Mouse (Mus musculus): Measurements from ENCODE around the gene Ppp1r2.

The Ppp1r2 gene

DNA sequence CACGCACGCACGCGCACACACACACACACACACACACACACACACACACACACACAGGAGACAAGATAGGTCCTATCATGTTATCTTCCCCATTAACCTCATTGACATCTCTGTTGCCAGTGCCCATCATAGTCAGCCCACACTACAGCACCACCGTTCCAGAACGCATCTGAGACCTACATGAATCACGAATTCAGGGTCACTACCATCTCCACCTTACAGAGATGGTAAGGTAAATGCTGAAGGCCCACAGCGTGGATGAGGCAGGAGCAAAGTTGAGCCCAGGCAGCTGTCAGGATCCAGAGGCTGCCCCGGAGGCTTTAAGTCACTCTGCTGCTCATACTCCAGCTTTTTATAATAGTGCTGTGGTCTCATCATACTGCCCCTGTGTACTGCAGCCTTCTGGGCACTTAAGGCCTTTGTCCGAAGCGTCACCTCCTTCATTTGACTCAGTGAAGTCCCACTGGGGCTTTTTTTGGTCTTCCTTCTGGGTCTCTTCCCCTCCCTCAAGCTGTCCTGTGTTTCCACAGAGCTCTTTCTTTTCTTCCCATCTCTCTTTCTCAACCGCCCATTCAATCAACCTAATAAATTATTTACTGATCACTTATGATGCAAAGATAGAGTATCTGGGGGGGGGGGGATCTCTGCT is 40.1 kb downstream of the Ppp1r2 start:
- Histone ChIP-seq H3K27me3 (ENCODE audit: insufficient read depth, low read length) (peaks cover 11% of the 10 kb centered on the region), H3K4me1 (replicated peaks; ENCODE audit: low read depth, low read length) (peaks cover 27% of the 10 kb centered on the region), H3K36me3 (ENCODE audit: insufficient read depth, low read length) (no peaks in the 10 kb centered on the region), H3K9me3 (ENCODE audit: low read length) (no peaks in the 10 kb centered on the region), H3K4me3 (replicated peaks; ENCODE audit: low read length) (no peak overlapping the region)
- TF ChIP-seq NANOG (IDR thresholded peaks at IDR 0.05; ENCODE audit: borderline replicate concordance, low read length) = no peak
- TF ChIP-seq CTCF (conservative IDR thresholded peaks at IDR 0.05; ENCODE audit: low read length) = no peak
- TF ChIP-seq POU5F1 (IDR thresholded peaks at IDR 0.05; ENCODE audit: borderline replicate concordance, low read length) = no peak

- H3K36me3 ChIP-seq (ENCODE audit: insufficient read depth, low read length) = no peaks in the 10 kb centered on the region
- H3K27me3 ChIP-seq (ENCODE audit: insufficient read depth, low read length) = peaks cover 11% of the 10 kb centered on the region
- no peak for TF ChIP-seq NANOG (IDR thresholded peaks at IDR 0.05; ENCODE audit: borderline replicate concordance, low read length)
- TF ChIP-seq CTCF (conservative IDR thresholded peaks at IDR 0.05; ENCODE audit: low read length) = no peak
- TF ChIP-seq POU5F1 (IDR thresholded peaks at IDR 0.05; ENCODE audit: borderline replicate concordance, low read length) = no peak
- no peak overlapping the region for H3K4me3 ChIP-seq (replicated peaks; ENCODE audit: low read length)
- peaks cover 27% of the 10 kb centered on the region for H3K4me1 ChIP-seq (replicated peaks; ENCODE audit: low read depth, low read length)
- no peaks in the 10 kb centered on the region for H3K9me3 ChIP-seq (ENCODE audit: low read length)
Observed at GRCm38 (mm10) chr16:31234356-31234755, 40.7 kb downstream of the Ppp1r2 start.

DNA sequence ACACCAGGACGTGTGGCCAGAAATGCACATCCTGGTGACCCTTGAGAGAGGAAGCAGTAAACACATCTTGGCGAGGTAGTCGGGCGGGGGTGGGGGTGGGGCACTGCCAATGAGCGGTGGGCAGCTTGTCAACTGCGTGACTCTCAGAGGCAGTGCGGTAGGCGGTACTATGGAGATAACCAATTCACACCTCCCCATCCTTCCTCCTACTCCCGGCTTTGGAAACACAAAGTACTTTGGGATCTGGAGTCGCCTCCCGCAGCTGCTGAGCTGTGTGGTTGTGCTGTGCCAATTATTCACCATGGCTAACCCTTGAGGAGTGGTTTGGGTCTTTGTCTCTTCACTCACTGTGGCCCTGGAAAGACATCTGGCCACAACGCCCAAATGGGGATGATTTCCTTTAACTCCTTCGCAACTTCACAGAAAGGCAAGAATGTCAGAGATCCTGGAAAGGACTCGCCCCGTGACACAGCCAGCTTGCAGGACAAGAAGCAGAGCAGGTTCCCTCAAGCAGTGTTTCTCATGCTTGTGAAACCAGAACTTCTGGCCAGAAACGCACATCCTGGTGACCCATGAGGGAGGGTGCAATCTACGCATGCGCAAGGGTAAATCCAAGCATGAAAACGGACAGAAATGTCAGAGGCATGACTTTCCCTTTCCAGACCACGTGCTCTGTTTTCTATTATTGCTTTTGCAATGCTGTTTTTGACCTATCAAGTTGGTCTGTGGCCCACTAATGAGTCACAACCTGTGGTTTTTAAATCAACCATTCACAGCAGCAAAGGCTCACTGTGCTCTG is 41.3 kb downstream of the Ppp1r2 start:
- TF ChIP-seq CTCF (conservative IDR thresholded peaks at IDR 0.05; ENCODE audit: low read length) = no peak
- TF ChIP-seq NANOG (IDR thresholded peaks at IDR 0.05; ENCODE audit: borderline replicate concordance, low read length) = no peak
- TF ChIP-seq POU5F1 (IDR thresholded peaks at IDR 0.05; ENCODE audit: borderline replicate concordance, low read length) = no peak
- peaks cover 11% of the 10 kb centered on the region for H3K27me3 ChIP-seq (ENCODE audit: insufficient read depth, low read length)

DNA sequence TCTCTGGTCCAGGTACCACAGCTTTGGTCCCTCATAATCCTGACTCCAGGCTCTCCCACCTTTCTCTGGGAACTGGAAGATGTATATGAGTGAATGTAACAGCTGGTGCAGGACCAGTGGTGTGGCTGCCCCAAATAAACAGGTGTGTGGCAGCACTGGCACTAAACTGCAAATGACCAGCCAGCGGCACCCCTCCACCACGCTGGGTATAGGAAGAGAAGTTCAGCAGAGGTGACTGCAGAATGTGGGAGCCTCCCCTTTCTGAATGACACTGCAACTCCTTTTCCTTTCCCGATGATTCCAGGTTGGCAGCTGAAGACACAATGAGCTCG is 41.9 kb downstream of the Ppp1r2 start:
- TF ChIP-seq POU5F1 (IDR thresholded peaks at IDR 0.05; ENCODE audit: borderline replicate concordance, low read length) = no peak
- no peak for TF ChIP-seq NANOG (IDR thresholded peaks at IDR 0.05; ENCODE audit: borderline replicate concordance, low read length)
- TF ChIP-seq CTCF (conservative IDR thresholded peaks at IDR 0.05; ENCODE audit: low read length) = no peak
- Histone ChIP-seq H3K4me3 (replicated peaks; ENCODE audit: low read length) (no peak overlapping the region; the same call in 1 of the 2 replicates), H3K36me3 (ENCODE audit: insufficient read depth, low read length) (no peaks in the 10 kb centered on the region), H3K27me3 (ENCODE audit: insufficient read depth, low read length) (peaks cover 11% of the 10 kb centered on the region), H3K9me3 (ENCODE audit: low read length) (no peaks in the 10 kb centered on the region), H3K4me1 (replicated peaks; ENCODE audit: low read depth, low read length) (peaks cover 27% of the 10 kb centered on the region)

More for the DNA sequence above, 41.3 kb downstream of the Ppp1r2 start:
- Histone ChIP-seq H3K4me3 (replicated peaks; ENCODE audit: low read length) (no peak overlapping the region; the same call in 1 of the 2 replicates), H3K9me3 (ENCODE audit: low read length) (no peaks in the 10 kb centered on the region), H3K36me3 (ENCODE audit: insufficient read depth, low read length) (no peaks in the 10 kb centered on the region), H3K4me1 (replicated peaks; ENCODE audit: low read depth, low read length) (peaks cover 27% of the 10 kb centered on the region)

- Histone ChIP-seq H3K27me3 (ENCODE audit: insufficient read depth, low read length) (peaks cover 11% of the 10 kb centered on the region), H3K36me3 (ENCODE audit: insufficient read depth, low read length) (no peaks in the 10 kb centered on the region), H3K4me1 (replicated peaks; ENCODE audit: low read depth, low read length) (peaks cover 27% of the 10 kb centered on the region), H3K9me3 (ENCODE audit: low read length) (no peaks in the 10 kb centered on the region), H3K4me3 (replicated peaks; ENCODE audit: low read length) (no peak overlapping the region)
- TF ChIP-seq POU5F1 (IDR thresholded peaks at IDR 0.05; ENCODE audit: borderline replicate concordance, low read length) (no peak), NANOG (IDR thresholded peaks at IDR 0.05; ENCODE audit: borderline replicate concordance, low read length) (no peak), CTCF (conservative IDR thresholded peaks at IDR 0.05; ENCODE audit: low read length) (no peak)
Observed at GRCm38 (mm10) chr16:31232491-31233166, 42.4 kb downstream of the Ppp1r2 start.

DNA sequence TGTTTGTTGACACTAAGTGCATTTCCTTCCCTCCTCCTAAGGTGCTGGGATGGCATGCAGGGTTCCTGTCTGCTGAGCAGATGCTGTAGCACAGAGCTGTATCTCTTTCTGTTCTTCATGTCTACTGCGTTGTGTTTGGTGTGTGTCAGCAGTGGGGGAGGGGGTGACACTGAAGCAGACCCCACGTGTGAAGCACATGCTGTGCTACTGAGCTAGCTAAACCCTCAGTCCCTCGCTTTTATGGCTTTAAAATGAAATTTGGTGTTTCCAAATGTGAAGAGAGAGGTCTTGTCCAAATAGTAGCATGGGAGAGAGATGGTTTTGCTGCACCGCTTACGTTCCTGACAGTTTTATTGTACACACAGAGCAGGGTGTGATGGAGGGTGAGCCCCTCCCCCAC is 43.5 kb downstream of the Ppp1r2 start:
- peaks cover 11% of the 10 kb centered on the region for H3K27me3 ChIP-seq (ENCODE audit: insufficient read depth, low read length)
- H3K4me3 ChIP-seq (replicated peaks; ENCODE audit: low read length) = no peak overlapping the region
- TF ChIP-seq NANOG (IDR thresholded peaks at IDR 0.05; ENCODE audit: borderline replicate concordance, low read length) (no peak), CTCF (conservative IDR thresholded peaks at IDR 0.05; ENCODE audit: low read length) (no peak)
- H3K36me3 ChIP-seq (ENCODE audit: insufficient read depth, low read length) = no peaks in the 10 kb centered on the region
- peaks cover 27% of the 10 kb centered on the region for H3K4me1 ChIP-seq (replicated peaks; ENCODE audit: low read depth, low read length)
- H3K9me3 ChIP-seq (ENCODE audit: low read length) = no peaks in the 10 kb centered on the region

- H3K4me1 ChIP-seq (replicated peaks; ENCODE audit: low read depth, low read length) = no peaks in the 10 kb centered on the region
- no peaks in the 10 kb centered on the region for H3K36me3 ChIP-seq (ENCODE audit: insufficient read depth, low read length)
- TF ChIP-seq POU5F1 (IDR thresholded peaks at IDR 0.05; ENCODE audit: borderline replicate concordance, low read length) (no peak), CTCF (conservative IDR thresholded peaks at IDR 0.05; ENCODE audit: low read length) (no peak), NANOG (IDR thresholded peaks at IDR 0.05; ENCODE audit: borderline replicate concordance, low read length) (no peak)
- no peak overlapping the region for H3K4me3 ChIP-seq (replicated peaks; ENCODE audit: low read length)
- no peaks in the 10 kb centered on the region for H3K27me3 ChIP-seq (ENCODE audit: insufficient read depth, low read length)
- no peaks in the 10 kb centered on the region for H3K9me3 ChIP-seq (ENCODE audit: low read length)
Observed at GRCm38 (mm10) chr16:31227746-31228145, 47.3 kb downstream of the Ppp1r2 start.

DNA sequence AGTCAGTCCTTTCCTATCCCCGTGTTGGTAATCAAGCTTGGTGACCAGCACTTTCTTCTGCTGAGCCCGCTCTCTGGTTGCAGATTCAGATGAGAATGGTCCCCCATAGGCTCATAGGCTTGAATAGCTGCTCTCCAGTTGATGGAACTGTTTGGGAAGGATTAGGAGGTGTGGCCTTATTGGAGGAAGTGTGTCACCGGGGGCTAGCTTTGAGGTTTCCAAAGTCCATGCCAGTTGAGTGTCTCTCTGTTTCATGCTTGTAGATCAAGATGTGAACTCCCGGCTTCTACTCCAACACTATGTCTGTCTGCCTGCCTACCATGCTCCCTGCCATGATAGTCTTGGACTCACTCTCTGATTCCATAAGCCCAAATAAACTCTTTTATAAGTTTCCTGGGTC is 59.8 kb downstream of the Ppp1r2 start:
- Histone ChIP-seq H3K36me3 (ENCODE audit: insufficient read depth, low read length) (no peaks in the 10 kb centered on the region), H3K9me3 (ENCODE audit: low read length) (peaks cover 37% of the 10 kb centered on the region), H3K4me3 (replicated peaks; ENCODE audit: low read length) (no peak overlapping the region), H3K4me1 (replicated peaks; ENCODE audit: low read depth, low read length) (peaks cover 4% of the 10 kb centered on the region; the same call in 1 of the 2 replicates), H3K27me3 (ENCODE audit: insufficient read depth, low read length) (no peaks in the 10 kb centered on the region)
- TF ChIP-seq NANOG (IDR thresholded peaks at IDR 0.05; ENCODE audit: borderline replicate concordance, low read length) (no peak), CTCF (conservative IDR thresholded peaks at IDR 0.05; ENCODE audit: low read length) (no peak), POU5F1 (IDR thresholded peaks at IDR 0.05; ENCODE audit: borderline replicate concordance, low read length) (no peak)

Data from E14TG2a.4 (cell line).